Mouse (Mus musculus): ENCODE measurements around the gene Clcn1. TPM values are rescaled to one million over a fixed set of nuclear protein-coding genes. Genes with fewer than 3 reads are reported as not detected.

The Clcn1 gene
- polyA plus RNA-seq (2012; rRNA removed) = 0.08 and 0.38 TPM in 2 replicates

GRCm38 (mm10) chr6:42286448-42286847 lies at the start of gene Clcn1:
Gene Clcn1 (plus strand): TSS chr6:42286685.

GRCm38 (mm10) chr6:42245711-42246353 lies 40.7 kb upstream of the Clcn1 start, which contains the start of gene Gstk1:
Gene Gstk1 (plus strand): TSS chr6:42245935.

GRCm38 (mm10) chr6:42261524-42262170 lies 24.8 kb upstream of the Clcn1 start, which contains the start of gene Tmem139:
Gene Tmem139 (plus strand): TSS chr6:42261970.

GRCm38 (mm10) chr6:42264626-42265312 lies 21.7 kb upstream of the Clcn1 start, which contains the start of gene Casp2:
Gene Casp2 (plus strand): TSS chr6:42264985.

GRCm38 (mm10) chr6:42324482-42325267 lies 38.2 kb downstream of the Clcn1 start, which contains the start of gene Fam131b:
Gene Fam131b (minus strand): TSS chr6:42324643.

GRCm38 (mm10) chr6:42349426-42350020 lies 63.0 kb downstream of the Clcn1 start, which contains the start of gene Zyx:
Gene Zyx (plus strand): TSS chr6:42349630.

Other genes with a start within 250 kb of the Clcn1 start
- gene Sva, start 248.3 kb upstream of the Clcn1 start, polyA plus RNA-seq (2012; rRNA removed) = not detected in 2 replicates
- not detected in 2 replicates for gene Tas2r139, start 145.7 kb upstream of the Clcn1 start, polyA plus RNA-seq (2012; rRNA removed)
- gene Tas2r144, start 71.4 kb upstream of the Clcn1 start, polyA plus RNA-seq (2012; rRNA removed) = not detected in 2 replicates
- 33.0 and 43.9 TPM in 2 replicates for gene Gstk1, start 40.8 kb upstream of the Clcn1 start, polyA plus RNA-seq (2012; rRNA removed)
- 34.0 and 39.1 TPM in 2 replicates for gene Tmem139, start 24.7 kb upstream of the Clcn1 start, polyA plus RNA-seq (2012; rRNA removed)
- 31.2 and 32.0 TPM in 2 replicates for gene Casp2, start 21.7 kb upstream of the Clcn1 start, polyA plus RNA-seq (2012; rRNA removed)
- gene Fam131b, start 38.0 kb downstream of the Clcn1 start, polyA plus RNA-seq (2012; rRNA removed) = 0.40 and 0.52 TPM in 2 replicates
- gene Zyx, start 62.9 kb downstream of the Clcn1 start, polyA plus RNA-seq (2012; rRNA removed) = 140 and 165 TPM in 2 replicates
- 23.0 and 25.5 TPM in 2 replicates for gene Epha1, start 86.6 kb downstream of the Clcn1 start, polyA plus RNA-seq (2012; rRNA removed)
- gene Tas2r143, start 113.6 kb downstream of the Clcn1 start, polyA plus RNA-seq (2012; rRNA removed) = 0.27 TPM in 1 of 2 replicates, not detected in the other
- not detected in 2 replicates for gene Tas2r135, start 118.7 kb downstream of the Clcn1 start, polyA plus RNA-seq (2012; rRNA removed)
- not detected in 2 replicates for gene Tas2r126, start 147.8 kb downstream of the Clcn1 start, polyA plus RNA-seq (2012; rRNA removed)
- gene Olfr458, start 178.5 kb downstream of the Clcn1 start, polyA plus RNA-seq (2012; rRNA removed) = not detected in 2 replicates
- gene Olfr457, start 189.7 kb downstream of the Clcn1 start, polyA plus RNA-seq (2012; rRNA removed) = not detected in 2 replicates
- not detected in 2 replicates for gene Olfr456, start 200.5 kb downstream of the Clcn1 start, polyA plus RNA-seq (2012; rRNA removed)